Mouse (Mus musculus) C2C12 (cell line): ENCODE measurements around the gene Tjp3.

Experiments used
- CTCF ChIP-seq: IDR thresholded peaks from one replicate; pipeline ENCODE4 v1.5.1; 2011; ENCODE audit not compliant: control insufficient read depth, insufficient read depth, insufficient read length
- FOSL1 ChIP-seq: IDR thresholded peaks from one replicate; pipeline ENCODE4 v1.8.0; 2011; ENCODE audit warnings: mild to moderate bottlenecking, low read length; ENCODE audit not compliant: poor library complexity, insufficient read depth, severe bottlenecking
- MAX ChIP-seq: IDR thresholded peaks from one replicate; pipeline ENCODE4 v1.6.1; 2011; ENCODE audit warnings: mild to moderate bottlenecking, control low read depth
- MYOD1 ChIP-seq: IDR thresholded peaks from one replicate; pipeline ENCODE4 v1.6.1; 2011; ENCODE audit warnings: low read depth; ENCODE audit not compliant: control insufficient read depth, insufficient read length
- MYOG ChIP-seq: IDR thresholded peaks from one replicate; pipeline ENCODE4 v1.6.1; 2011; ENCODE audit not compliant: control insufficient read depth, insufficient read length; ENCODE audit errors: extremely low read depth
- USF1 ChIP-seq: IDR thresholded peaks from one replicate; pipeline ENCODE4 v1.6.1; 2011; ENCODE audit warnings: low read depth, mild to moderate bottlenecking, control low read depth, moderate library complexity

GRCm38 (mm10) chr10:81298369-81299100 is 7.2 kb upstream of the Tjp3 start:
- TF ChIP-seq CTCF (no peak), USF1 (no peak), MAX (no peak), MYOG (no peak), FOSL1 (no peak), MYOD1 (no peak)
